Mouse (Mus musculus) heart, adult 2 months (tissue): ENCODE data around the gene Ndufs8.

Source experiments
- CTCF ChIP-seq: fragments of 200-600 bp; IDR thresholded peaks from 2 replicates; pipeline ENCODE4 v1.8.1; 2022; ENCODE audit warnings: antibody characterized with exemption, mild to moderate bottlenecking, moderate library complexity
- EP300 ChIP-seq: fragments of 200-500 bp; IDR thresholded peaks from 2 replicates; pipeline ENCODE4 v1.6.1; 2011; ENCODE audit warnings: low read depth, low read length, control low read depth; ENCODE audit not compliant: insufficient read depth

DNA sequence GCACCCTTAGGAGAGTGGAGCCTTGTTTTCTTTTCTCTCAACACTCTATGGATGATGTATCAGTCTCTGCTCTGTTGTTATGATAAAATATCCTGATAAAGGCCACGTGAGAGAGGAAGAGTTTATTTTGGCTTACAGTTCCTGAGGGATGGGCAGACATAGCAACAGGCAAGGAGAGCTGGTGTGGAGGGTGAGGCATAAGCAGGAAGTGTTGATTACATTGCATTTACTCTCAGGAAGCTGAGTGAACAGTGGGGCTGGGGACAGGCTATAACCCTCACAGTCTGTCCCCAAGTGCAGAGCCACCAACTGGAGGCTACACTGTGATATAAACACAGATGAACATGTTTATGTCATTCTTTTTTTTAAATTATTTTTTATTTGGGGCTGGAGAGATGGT, 39.5 kb upstream of the Ndufs8 start:
- TF ChIP-seq CTCF (no peak), EP300 (no peak)
